Mouse (Mus musculus) layer of hippocampus, adult 9-10 months (tissue): ENCODE measurements around the gene Slc6a21.

Source experiments
- DNase-seq: peaks from one replicate; pipeline ENCODE4 v3.0.0; 2022; ENCODE audit warnings: low spot score

The Slc6a21 gene

GRCm38 (mm10) chr7:45316536-45316935, 39.2 kb downstream of the Slc6a21 start:
- no peak for DNase-seq

DNA sequence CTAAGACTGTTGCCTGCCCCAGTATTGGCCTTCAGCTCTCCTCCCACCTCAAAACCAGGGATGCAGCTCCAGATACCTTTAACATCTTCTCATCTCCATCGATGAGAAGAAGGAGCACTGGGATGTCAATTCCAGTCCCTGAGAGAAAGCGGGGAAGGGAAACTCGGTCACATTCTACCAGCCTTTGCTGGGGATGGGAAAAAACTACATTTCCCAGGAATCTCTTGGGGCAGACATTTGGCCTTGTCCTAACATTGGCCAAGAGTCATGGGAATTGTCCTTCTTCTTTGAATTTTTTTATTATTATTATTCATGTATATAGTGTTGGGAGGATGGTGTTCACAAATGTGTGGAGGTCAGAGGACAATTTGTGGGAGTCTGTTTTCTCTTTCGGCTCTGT, 44.9 kb downstream of the Slc6a21 start:
- no peak for DNase-seq

GRCm38 (mm10) chr7:45323069-45323468, 45.8 kb downstream of the Slc6a21 start:
- no peak for DNase-seq

DNA sequence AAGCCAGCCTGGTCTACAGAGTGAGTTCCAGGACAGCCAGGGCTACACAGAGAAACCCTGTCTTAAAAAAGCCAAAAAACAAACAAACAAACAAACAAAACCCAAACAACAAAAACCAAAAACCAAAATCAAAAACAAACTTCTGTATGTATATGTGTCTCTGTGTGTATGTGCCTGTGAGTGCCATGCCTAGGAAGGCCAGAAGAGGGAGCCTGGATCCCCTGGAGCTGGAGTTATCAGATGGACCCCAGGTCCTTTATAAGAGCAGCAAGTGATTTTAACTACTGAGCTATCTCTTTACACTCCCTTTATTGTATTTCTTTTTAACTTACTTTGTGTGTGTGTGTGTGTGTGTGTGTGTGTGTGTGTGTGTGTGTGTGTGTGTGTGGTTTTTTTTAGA, 48.5 kb downstream of the Slc6a21 start:
- DNase-seq = no peak

DNA sequence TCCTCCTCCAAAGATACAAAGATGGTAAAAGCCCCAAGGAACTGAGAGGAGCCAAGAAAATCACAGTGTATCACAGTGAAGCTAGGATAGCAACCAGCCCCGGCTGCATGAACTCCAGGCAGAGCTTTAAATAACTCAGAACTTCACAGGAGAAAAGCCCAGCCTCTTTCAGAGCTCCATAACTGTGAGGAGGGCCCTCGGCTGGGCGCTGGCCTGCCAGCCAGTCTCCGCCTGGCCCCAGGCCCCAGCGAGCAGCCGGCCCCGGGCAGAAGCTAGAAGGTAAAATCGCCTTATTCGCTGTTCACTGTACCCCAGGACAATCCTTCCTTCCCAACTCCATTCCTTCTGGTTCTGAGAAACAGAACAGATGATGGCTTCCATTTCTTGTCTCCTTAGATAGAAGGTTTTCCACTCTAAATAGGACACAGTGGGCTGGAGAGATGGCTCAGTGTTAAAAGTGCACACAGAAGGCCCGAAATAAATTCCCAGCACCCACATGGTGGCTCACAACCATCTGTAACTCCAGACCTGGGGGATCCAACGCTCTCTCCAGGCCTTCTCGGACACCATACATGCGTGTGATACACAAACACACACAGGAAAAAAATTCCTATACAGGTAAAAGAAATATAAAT, 51.6 kb downstream of the Slc6a21 start:
- no peak for DNase-seq

DNA sequence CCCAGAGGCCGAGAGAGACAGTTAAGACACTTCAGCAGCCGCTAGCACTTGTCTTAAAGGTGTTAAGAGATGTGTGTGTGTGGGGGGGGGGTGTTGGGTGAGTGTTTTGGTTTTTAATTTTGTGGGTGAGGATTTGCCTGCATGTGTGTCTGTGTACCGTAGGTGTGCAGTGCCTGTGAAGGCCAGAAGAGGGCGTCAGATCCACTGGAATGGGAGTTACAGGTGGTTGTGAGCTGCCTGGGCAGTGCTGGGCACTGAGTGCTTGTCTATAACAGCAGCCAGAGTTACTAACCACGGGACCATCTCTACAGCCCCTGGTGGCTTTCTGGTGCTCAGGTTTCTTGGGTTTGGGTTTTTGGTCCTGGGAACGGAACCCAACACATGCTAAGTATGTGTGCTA, 54.2 kb downstream of the Slc6a21 start:
- no peak for DNase-seq

- DNase-seq = no peak
Observed at GRCm38 (mm10) chr7:45332685-45333425, 55.5 kb downstream of the Slc6a21 start.

DNA sequence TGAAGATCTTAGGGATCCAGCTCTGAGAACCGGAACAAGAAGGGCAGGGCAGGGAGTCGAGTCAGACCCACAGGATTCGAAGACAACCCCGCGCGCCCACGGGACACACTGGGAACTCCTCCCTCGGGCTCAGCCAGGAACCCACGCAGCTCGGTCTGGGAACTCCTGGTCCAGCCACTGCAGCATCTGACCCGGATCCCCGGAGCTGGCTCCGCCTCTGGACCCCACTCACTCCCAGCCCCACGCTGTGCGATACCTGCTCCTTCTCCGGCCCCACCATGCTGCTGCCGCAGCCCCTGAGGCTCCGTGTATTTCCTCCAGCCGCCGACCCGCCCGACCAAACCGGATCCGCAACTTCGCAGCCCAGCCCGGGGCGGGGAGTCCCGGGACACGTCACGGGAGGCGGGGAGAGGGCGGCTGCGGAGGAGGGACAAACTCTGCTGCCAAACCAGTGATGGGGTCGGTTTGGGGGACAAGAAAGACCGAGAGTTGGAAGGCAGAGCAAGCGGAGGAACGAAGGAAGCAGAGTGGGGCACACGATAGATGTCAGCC, 56.2 kb downstream of the Slc6a21 start, which contains the start of gene Trpm4:
TSS of gene Trpm4 (minus strand) at position 350 of the 552 bp plus-strand sequence.
- DNase-seq = no peak

GRCm38 (mm10) chr7:45334605-45335004, 57.3 kb downstream of the Slc6a21 start:
- DNase-seq = no peak

DNA sequence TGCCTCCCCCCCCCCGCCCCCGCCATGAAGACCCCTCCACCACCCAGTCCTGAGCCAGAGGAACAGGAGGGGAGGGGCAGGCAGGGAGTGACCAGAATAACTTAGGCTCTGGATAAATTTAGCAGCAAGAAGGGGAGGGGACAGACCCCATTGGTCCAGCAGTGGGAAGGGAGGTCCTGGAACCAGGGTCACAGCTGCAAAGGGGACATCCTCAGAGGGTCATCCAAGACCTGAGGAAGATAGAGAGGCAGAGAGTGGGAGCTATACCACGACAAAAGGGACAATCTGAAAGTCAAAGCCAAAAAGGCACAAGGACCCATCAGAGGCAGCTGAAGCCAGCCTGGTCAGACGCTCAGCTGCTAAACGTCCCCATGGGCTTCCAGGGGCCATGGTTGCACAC, 57.7 kb downstream of the Slc6a21 start, which contains the start of gene Hrc:
TSS of gene Hrc (plus strand) at position 235 of the 400 bp plus-strand sequence.
- no peak for DNase-seq

GRCm38 (mm10) chr7:45336319-45336718, 59.0 kb downstream of the Slc6a21 start:
- DNase-seq = no peak

- no peak for DNase-seq
Observed at GRCm38 (mm10) chr7:45337469-45337868, 60.2 kb downstream of the Slc6a21 start.

DNA sequence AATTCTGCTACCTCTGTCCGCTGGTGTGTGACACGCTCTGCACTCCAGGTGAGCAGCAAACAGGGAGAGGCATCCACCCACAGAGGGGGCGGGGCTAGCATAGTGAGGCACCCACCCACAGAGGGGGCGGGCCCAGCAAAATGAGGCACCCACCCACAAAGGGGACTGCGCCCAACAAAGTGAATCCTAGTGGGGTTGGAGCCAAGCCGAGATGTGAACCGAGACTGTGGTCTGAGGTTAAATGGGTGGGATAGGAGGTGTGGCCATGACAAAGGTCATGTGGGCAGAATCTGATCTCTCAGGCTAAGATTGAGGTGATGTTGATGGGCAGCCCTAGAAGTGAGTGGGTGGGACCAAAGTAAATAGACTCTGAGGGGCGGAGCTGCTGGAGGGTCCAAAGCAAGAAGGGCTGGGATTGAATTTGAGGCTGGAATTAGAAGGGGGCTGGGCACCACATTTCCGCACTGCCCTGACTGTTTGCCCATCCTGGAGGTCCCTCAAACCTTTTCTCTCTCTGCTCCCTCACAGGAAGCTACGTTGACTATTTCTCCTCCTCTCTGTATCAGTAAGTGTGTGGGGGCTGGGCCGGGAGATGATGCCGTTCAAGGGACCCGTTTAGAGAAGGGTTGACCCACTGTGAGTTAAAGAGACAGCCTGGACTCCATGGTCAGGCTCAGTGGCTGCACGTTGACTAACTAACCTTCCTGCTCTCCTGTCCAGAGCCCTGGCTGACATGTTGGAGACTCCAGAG, 61.0 kb downstream of the Slc6a21 start:
- no peak for DNase-seq
